Mouse (Mus musculus): ENCODE data around the gene Spdef.

The Spdef gene

DNA sequence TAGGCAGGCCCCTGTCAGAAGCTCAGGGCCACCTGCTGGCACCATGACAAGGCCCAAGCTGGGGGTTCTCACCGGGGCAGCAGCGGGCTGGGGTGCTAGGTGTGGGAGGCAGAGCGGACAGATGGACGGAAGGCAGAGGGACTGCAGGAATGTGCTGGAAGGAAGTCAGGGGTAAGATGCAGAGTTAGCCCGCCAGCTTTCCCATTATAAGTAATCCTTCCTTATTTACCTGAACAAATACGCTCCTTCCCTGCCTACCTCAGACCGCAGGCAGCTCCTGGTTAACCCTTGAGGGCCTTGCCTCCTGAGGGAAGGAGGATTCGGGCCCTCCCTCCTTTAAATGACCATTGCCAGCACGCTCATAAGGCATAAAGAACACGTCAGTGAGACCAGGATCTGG, at the start of gene Spdef:
TSS of gene Spdef (minus strand) at position 186 of the 400 bp plus-strand sequence.
- no peak for DNase-seq

- DNase-seq: no peak
Measured at GRCm38 (mm10) chr17:27777823-27778222, 49.1 kb upstream of the Spdef start.

DNA sequence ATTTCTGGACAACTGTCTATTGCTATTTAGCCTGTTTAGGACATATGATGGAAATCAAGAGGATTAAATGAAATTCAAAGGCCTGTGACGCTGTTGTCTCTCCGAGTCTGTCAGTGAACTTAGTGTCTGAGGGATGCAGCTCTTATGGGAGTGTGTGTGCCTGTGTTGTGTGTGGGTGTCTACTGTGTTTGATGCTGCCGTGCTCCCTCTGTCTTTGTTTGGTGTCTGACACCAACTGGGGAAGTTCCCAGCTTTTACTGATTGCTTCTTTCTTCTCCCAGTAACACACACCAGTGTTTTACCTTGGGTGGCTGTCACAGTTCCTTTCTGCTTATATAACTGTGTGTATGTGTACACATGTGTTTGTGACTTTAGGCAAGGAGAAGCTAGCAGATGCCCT, 45.4 kb upstream of the Spdef start:
- DNase-seq: no peak

GRCm38 (mm10) chr17:27771616-27772015, 42.9 kb upstream of the Spdef start:
- DNase-seq: peak; percentile 5 to 8

GRCm38 (mm10) chr17:27768817-27769542, 40.2 kb upstream of the Spdef start:
- peak; percentile 91 to 95 for DNase-seq

- peak in 1 of 2 experiments; percentile 5 for DNase-seq
Measured at GRCm38 (mm10) chr17:27767543-27767942, 38.8 kb upstream of the Spdef start.

DNA sequence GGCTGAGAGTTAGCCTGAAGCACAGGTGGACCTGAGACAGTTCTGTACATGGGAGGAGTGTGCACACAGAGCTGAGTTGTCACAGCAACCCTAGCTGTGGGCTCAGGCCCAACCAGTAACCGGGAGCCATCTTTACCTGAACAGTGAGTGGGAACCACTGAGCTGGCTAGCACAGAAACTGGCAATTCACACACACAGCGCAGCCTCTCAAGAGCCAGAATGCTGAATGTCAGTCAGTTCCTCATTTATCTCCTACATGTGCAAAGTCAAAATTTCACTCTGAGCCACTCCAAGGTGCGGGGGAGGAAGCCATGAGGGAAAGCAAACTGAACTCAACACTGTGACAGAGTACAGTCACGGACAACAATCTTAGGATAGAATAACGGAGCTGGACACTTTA, 38.4 kb upstream of the Spdef start:
- no peak for DNase-seq

- DNase-seq: no peak
Measured at GRCm38 (mm10) chr17:27765066-27765465, 36.3 kb upstream of the Spdef start.

- no peak for DNase-seq
Measured at GRCm38 (mm10) chr17:27764453-27764852, 35.7 kb upstream of the Spdef start.

GRCm38 (mm10) chr17:27762884-27763283, 34.1 kb upstream of the Spdef start:
- DNase-seq: peak in 1 of 2 experiments; percentile 41

DNA sequence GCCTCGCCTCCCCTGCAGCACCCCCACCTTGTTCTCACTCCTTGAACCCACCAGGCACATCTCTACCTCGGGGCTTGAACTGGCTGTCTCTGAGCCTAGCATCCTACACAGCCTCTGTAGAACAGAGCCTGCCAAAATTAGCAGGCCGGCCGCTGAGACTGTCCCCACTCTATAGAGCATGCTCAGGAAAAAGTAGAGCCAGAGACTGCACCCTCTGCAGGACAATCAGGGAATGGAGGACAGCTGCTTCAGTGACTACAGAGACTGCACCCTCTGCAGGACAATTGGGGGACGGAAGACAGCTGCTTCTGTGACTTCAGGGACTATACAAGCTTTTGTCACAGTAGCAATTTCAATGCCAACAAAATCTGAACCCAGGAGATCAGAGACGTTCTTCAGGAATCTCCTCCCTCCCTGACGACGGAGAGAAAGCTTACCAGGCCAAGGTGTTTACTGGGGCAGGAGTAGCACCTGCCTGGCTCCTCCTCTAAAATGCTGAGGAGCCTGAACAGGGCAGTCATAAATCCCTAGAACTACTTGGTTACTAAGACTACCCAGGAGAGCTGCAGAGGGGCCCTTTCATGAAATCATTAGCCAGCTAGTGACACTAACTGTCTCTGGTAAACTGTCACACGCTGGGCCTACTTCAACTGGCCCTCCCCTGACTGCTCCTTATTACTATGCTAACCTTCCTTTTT, 33.0 kb upstream of the Spdef start:
- DNase-seq: peak; percentile 91 to 94

- DNase-seq: peak in 1 of 2 experiments; percentile 25
Measured at GRCm38 (mm10) chr17:27760169-27760568, 31.4 kb upstream of the Spdef start.

GRCm38 (mm10) chr17:27751314-27752202, 22.8 kb upstream of the Spdef start:
- DNase-seq: peak; percentile 61 to 65

- DNase-seq: no peak
Measured at GRCm38 (mm10) chr17:27750451-27750942, 21.7 kb upstream of the Spdef start.

DNA sequence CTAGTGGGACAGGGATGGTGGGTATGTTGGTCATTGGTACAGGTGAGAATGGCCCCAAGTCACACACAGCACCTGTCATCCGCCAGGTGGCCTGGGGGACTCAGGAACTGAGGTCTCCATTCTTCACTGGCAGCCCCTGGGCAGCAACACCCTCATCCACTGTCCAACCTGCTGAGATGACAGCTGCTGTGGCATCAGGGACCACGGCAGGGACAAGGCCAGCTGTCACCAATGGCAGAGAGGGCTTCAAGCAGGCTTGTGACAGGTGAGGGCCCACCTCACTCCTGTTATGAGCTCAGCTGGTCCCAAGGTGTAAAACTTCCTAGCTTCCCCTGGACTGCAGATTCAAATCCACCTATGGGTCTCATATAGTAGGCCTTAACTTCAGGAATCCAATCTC, 19.4 kb upstream of the Spdef start:
- DNase-seq: no peak

GRCm38 (mm10) chr17:27746446-27746845, 17.7 kb upstream of the Spdef start:
- DNase-seq: no peak

GRCm38 (mm10) chr17:27740961-27741360, 12.2 kb upstream of the Spdef start:
- peak; percentile 66 to 77 for DNase-seq

GRCm38 (mm10) chr17:27734344-27735073, 5.8 kb upstream of the Spdef start:
- DNase-seq: no peak

DNA sequence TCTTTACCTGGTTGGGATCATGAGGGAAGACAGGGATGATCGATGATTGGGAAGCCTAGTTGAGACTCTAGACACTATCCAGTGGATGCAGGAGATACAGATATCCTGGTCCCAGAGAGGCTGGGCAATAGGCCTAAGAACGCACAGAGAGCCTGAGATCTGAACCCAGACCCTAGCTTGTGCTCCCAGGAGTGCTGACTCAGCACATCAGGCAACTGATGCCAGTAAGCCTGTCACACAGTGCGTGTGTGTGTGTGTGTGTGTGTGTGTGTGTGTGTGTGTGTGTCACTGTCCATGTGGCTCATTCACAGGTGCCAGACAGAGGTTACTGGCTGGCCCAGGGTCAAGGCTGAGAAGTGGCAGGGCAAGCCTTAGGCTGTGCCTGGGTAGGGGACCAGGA, 3.9 kb upstream of the Spdef start:
- DNase-seq: no peak

DNA sequence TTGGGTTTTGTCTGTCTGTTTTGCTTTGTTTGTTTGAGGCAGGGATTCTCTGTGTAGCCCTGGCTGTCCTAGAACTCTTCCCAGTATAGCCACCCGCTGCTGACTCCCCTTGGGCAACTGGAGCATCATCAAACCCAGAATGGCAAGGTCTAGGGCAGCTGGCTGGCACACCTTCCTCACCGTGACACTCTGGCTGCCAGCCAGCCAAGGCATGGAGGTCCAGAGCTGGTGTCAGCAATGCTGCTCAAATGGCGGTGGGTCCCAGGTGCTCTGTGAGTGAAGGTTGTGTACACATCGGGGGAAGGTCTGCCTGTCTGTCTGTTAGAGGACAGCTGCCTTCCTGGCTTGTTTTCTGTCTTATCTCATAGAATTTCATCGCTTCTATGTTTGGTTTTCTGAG, 3.4 kb upstream of the Spdef start:
- peak in 1 of 2 experiments; percentile 41 for DNase-seq

DNA sequence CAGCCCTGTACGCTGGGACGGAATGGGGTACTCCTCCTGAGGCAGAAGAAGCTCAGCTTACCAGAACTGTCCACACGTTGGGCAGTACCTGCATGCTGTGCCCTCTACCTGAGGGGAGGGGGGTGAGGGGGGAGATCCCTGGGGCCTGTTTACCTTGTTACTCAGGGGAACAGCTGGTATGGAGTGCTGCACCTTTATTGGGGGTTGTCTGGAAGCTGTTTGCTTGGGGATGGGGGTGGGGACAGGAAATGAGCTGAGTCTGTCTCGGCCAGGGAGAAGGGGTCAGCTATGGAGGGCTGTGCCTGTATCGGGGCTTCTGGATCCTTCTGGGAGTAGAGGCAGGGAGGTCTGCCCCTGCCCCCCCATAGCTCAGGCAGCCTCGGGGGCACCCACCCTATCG, 2.2 kb downstream of the Spdef start:
- no peak for DNase-seq

GRCm38 (mm10) chr17:27725412-27725811, 3.3 kb downstream of the Spdef start:
- no peak for DNase-seq

All from cerebellum, postnatal 25 days (tissue).